Mouse (Mus musculus): ENCODE measurements around the gene Fam178b.

- TF ChIP-seq CTCF (IDR thresholded peaks at IDR 0.05; ENCODE audit: low read depth) (no peak), EP300 (IDR thresholded peaks at IDR 0.05; ENCODE audit: low read depth) (no peak)
These were observed 89.9 kb downstream of the Fam178b start for GRCm38 (mm10) chr1:36593099-36593498.
